Mouse (Mus musculus) hindbrain, embryonic 12.5 days (tissue): ENCODE results near the gene Uqcrq. TPM values are rescaled to one million over a fixed set of nuclear protein-coding genes. Genes with fewer than 3 reads are reported as not detected.

Experiments used
- ATAC-seq: fragments of 200-750 bp; cut with Nextera tagmentation; 2 replicates; pipeline ENCODE4 v1.8.0; 2017; ENCODE audit warnings: moderate TSS enrichment; ENCODE audit not compliant: low FRiP score
- H3K27ac ChIP-seq: fragments of 300-500 bp; sonication (generic); 2 replicates; pipeline ENCODE4 v1.5.1; 2016; ENCODE audit warnings: mild to moderate bottlenecking
- H3K27me3 ChIP-seq: fragments of 300-500 bp; sonication (generic); 2 replicates; pipeline ENCODE4 v1.6.1; 2016; ENCODE audit warnings: mild to moderate bottlenecking
- H3K36me3 ChIP-seq: fragments of 300-500 bp; sonication (generic); 2 replicates; pipeline ENCODE4 v1.6.1; 2016; ENCODE audit warnings: mild to moderate bottlenecking
- H3K4me1 ChIP-seq: fragments of 300-500 bp; sonication (generic); 2 replicates; pipeline ENCODE4 v1.6.1; 2016
- H3K4me2 ChIP-seq: fragments of 300-500 bp; sonication (generic); replicated peaks from 2 replicates; pipeline ENCODE4 v1.6.1; 2016; ENCODE audit warnings: mild to moderate bottlenecking
- H3K4me3 ChIP-seq: fragments of 300-500 bp; sonication (generic); 2 replicates; pipeline ENCODE4 v1.5.1; 2016; ENCODE audit warnings: mild to moderate bottlenecking
- H3K9ac ChIP-seq: fragments of 300-500 bp; sonication (generic); 2 replicates; pipeline ENCODE4 v1.6.1; 2016; ENCODE audit warnings: mild to moderate bottlenecking, moderate library complexity
- H3K9me3 ChIP-seq: fragments of 300-500 bp; sonication (generic); replicated peaks from 2 replicates; pipeline ENCODE4 v1.6.1; 2016; ENCODE audit warnings: mild to moderate bottlenecking
- WGBS: fragments of 180-500 bp; shearing (Covaris S2); methylation state at CpG from one replicate; pipeline ENCODE4 v1.1.7; 2016; 5-methylcytosine and 5-hydroxymethylcytosine counted together
- polyA plus RNA-seq: library from polyadenylated mRNA; unstranded; fragments of >200 nt; fragmentation: Nextera tagmentation; extraction: Ambion mirVana; gene quantifications from 2 replicates; pipeline ENCODE4 v1.2.1, GENCODE M21; 2016

Uqcrq gene
- polyA plus RNA-seq: 480 and 552 TPM in 2 replicates

DNA sequence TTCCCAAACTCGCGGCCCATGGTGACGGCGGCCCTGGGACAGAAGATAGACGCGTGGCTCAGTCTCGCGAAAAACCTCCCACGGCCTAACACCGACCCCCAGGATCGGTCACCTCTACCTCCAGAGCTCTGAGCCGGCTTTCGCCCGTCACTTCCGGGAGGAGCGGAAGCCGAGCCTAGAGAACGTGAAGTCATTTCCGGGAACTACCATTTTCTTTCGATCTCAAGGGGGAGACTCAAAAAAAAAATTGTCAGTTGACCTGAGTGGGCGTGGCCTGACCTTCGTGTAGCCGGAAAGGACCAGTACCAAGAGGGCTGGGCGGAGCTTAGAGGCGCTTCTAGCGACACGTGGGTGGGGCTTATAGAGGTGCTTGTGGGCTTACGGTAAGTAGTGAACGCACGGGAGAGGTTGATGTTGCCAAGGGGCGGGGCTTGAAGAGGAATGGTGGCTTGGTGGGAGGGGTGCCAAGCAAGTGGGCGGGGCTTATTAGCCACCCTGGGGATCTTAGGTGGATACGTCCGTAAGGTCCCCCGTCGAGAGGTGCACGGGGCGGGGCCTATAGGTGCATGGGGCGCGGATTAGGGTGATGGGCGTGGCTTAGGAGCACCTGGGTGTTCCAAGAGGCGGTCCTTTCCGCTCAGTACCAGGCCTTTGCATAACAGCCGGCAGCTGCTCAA, at the start of gene Uqcrq, which contains the start of gene Gdf9:
TSS of gene Uqcrq (minus strand) at position 162 of the 677 bp plus-strand sequence.
TSS of gene Gdf9 (plus strand) at position 354 of the 677 bp plus-strand sequence.
- H3K27me3 ChIP-seq: no peaks in the 10 kb centered on the region
- WGBS: under 1% methylated on average over 44 of the region's 44 CpGs

GRCm38 (mm10) chr11:53479783-53480301, 49.2 kb upstream of the Uqcrq start, which contains the start of the genes Gm9945 and Sowaha:
Gm9945 (plus strand) TSS chr11:53480166.
Sowaha (minus strand) TSS chr11:53480274.
- Histone ChIP-seq H3K4me1 (peaks cover 27% of the 10 kb centered on the region), H3K36me3 (no peaks in the 10 kb centered on the region), H3K27me3 (peaks cover 72% of the 10 kb centered on the region), H3K9ac (peak within 1 kb of the TSS; percentile 60), H3K4me2 (peak within 1 kb of the TSS; percentile 73), H3K9me3 (peaks cover 4% of the 10 kb centered on the region), H3K4me3 (peak within 1 kb of the TSS; percentile 44), H3K27ac (no peak within 1 kb of the TSS)
- ATAC-seq: peak; percentile 43; the same call in 1 of the 2 replicates
- WGBS: 3% methylated on average over 40 of the region's 40 CpGs

More for the DNA sequence above, at the start of gene Uqcrq, which contains the start of gene Gdf9:
- H3K36me3 ChIP-seq: peaks cover 15% of the 10 kb centered on the region
- peak within 1 kb of the TSS; percentile 87 for H3K9ac ChIP-seq
- H3K4me1 ChIP-seq: peaks cover 8% of the 10 kb centered on the region
- ATAC-seq: peak; percentile 97
- peak within 1 kb of the TSS; percentile 86 for H3K4me2 ChIP-seq
- no peaks in the 10 kb centered on the region for H3K9me3 ChIP-seq
- H3K4me3 ChIP-seq: peak within 1 kb of the TSS; percentile 70
- peak within 1 kb of the TSS; percentile 56 for H3K27ac ChIP-seq

DNA sequence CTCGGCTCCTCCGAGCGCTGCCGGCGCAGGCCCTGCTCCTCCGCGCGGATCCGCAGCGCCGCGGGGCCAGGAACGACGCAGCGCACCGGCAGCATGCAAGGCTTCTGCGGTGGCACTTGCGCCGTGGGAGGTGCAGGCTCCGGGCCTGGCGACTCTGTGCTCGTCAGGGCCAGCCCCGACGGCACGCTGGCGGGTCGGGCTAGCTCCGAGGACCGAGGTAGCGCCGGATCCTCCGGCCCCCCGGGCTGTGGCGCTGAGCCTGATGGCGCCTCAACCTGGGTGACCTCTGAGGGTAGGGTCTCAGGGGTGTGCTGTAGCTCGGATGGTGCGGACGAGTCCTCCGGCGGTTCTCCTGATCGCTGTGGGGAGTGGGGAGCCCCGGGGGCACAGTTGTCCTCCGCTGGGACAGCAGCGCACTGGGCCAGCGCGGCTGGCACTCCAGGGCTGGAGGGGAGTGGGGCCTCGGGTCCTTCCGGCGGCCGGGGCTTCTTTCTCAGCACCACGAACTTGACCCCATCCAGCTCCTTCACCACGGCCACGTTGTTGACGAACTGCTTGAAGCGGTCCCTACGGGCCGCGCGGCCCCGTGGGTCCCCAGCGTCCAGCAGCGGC, 48.6 kb upstream of the Uqcrq start:
- Histone ChIP-seq H3K4me1 (peaks cover 27% of the 10 kb centered on the region), H3K27me3 (peaks cover 77% of the 10 kb centered on the region), H3K27ac (no peak overlapping the region), H3K36me3 (no peaks in the 10 kb centered on the region), H3K4me2 (peak overlapping the region; percentile 73), H3K9ac (peak overlapping the region; percentile 60), H3K9me3 (peaks cover 4% of the 10 kb centered on the region), H3K4me3 (peak overlapping the region; percentile 44)
- WGBS: 1% methylated on average over 62 of the region's 62 CpGs
- peak; percentile 25; the same call in 1 of the 2 replicates for ATAC-seq

GRCm38 (mm10) chr11:53478383-53479170, 47.9 kb upstream of the Uqcrq start:
- H3K9ac ChIP-seq: peak overlapping the region; percentile 60
- H3K27ac ChIP-seq: no peak overlapping the region
- 4% methylated on average over 79 of the region's 79 CpGs for WGBS
- peaks cover 27% of the 10 kb centered on the region for H3K4me1 ChIP-seq
- H3K9me3 ChIP-seq: peaks cover 4% of the 10 kb centered on the region
- ATAC-seq: 0 out of 2 replicates have a peak, but pooled peaks have one; percentile 38
- H3K27me3 ChIP-seq: peaks cover 79% of the 10 kb centered on the region
- peak overlapping the region; percentile 44 for H3K4me3 ChIP-seq
- H3K36me3 ChIP-seq: no peaks in the 10 kb centered on the region
- peak overlapping the region; percentile 73 for H3K4me2 ChIP-seq

- peaks cover 27% of the 10 kb centered on the region for H3K4me1 ChIP-seq
- no peak overlapping the region for H3K9ac ChIP-seq
- ATAC-seq: no peak
- 39% methylated on average over 7 of the region's 7 CpGs for WGBS
- H3K9me3 ChIP-seq: peaks cover 4% of the 10 kb centered on the region
- H3K27ac ChIP-seq: no peak overlapping the region
- H3K4me2 ChIP-seq: no peak overlapping the region
- H3K27me3 ChIP-seq: peaks cover 80% of the 10 kb centered on the region
- H3K4me3 ChIP-seq: no peak overlapping the region
- H3K36me3 ChIP-seq: no peaks in the 10 kb centered on the region
These were observed 47.2 kb upstream of the Uqcrq start for GRCm38 (mm10) chr11:53477833-53478232.

GRCm38 (mm10) chr11:53475620-53476019, 45.0 kb upstream of the Uqcrq start:
- 16% methylated on average over 8 of the region's 8 CpGs for WGBS
- Histone ChIP-seq H3K27ac (peak overlapping the region; percentile 69), H3K4me1 (peaks cover 33% of the 10 kb centered on the region), H3K4me3 (no peak overlapping the region), H3K9me3 (peaks cover 4% of the 10 kb centered on the region), H3K27me3 (peaks cover 83% of the 10 kb centered on the region), H3K4me2 (peak overlapping the region; percentile 36), H3K9ac (no peak overlapping the region), H3K36me3 (no peaks in the 10 kb centered on the region)
- no peak for ATAC-seq

DNA sequence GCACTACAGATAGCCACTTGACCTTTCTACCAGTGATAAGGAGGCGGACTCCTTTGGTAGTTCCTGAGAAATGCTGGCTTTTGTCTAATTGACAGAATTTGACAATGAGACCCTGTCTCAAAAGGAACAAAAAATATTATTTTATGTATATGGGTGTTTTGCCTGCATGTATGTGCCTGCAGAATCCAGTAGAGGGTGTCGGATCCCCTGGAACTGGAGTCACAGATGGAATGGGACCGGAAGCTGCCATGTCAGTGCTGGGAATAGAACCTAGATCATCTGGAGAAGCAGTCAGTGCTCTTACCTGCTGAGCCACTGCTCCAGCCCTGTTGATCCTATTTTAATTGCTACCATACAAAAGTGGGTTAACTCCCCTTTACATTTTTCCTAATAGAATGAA, 42.1 kb upstream of the Uqcrq start:
- Histone ChIP-seq H3K4me2 (no peak overlapping the region), H3K27me3 (peaks cover 73% of the 10 kb centered on the region), H3K4me3 (no peak overlapping the region), H3K9ac (no peak overlapping the region), H3K4me1 (peaks cover 28% of the 10 kb centered on the region), H3K27ac (no peak overlapping the region), H3K9me3 (no peaks in the 10 kb centered on the region), H3K36me3 (no peaks in the 10 kb centered on the region)
- no peak for ATAC-seq
- whole genome bisulfite sequencing: 80% methylated on average over 3 of the region's 3 CpGs

- Histone ChIP-seq H3K4me3 (peak within 1 kb of the TSS; percentile 7; the same call in 1 of the 2 replicates), H3K9ac (0 out of 2 replicates have a peak within 1 kb of the TSS, but pooled peaks have one; percentile 2), H3K4me2 (peak within 1 kb of the TSS; percentile 45), H3K27me3 (peaks cover 86% of the 10 kb centered on the region), H3K9me3 (no peaks in the 10 kb centered on the region), H3K4me1 (peaks cover 25% of the 10 kb centered on the region), H3K36me3 (no peaks in the 10 kb centered on the region), H3K27ac (peak within 1 kb of the TSS; percentile 30)
- WGBS: 2% methylated on average over 29 of the region's 29 CpGs
- peak; percentile 80 for ATAC-seq
These were observed 39.5 kb upstream of the Uqcrq start, which contains the start of gene Gm9837 for GRCm38 (mm10) chr11:53469968-53470695. Gm9837 (minus strand) TSS chr11:53470479.

- Histone ChIP-seq H3K4me3 (no peak overlapping the region), H3K9ac (no peak overlapping the region), H3K36me3 (no peaks in the 10 kb centered on the region), H3K27ac (peak overlapping the region; percentile 30), H3K27me3 (peaks cover 86% of the 10 kb centered on the region), H3K4me2 (peak overlapping the region; percentile 45; the same call in 1 of the 2 replicates), H3K9me3 (no peaks in the 10 kb centered on the region), H3K4me1 (peaks cover 25% of the 10 kb centered on the region)
- WGBS: 29% methylated on average over 16 of the region's 16 CpGs
- ATAC-seq: no peak
These were observed 38.8 kb upstream of the Uqcrq start for GRCm38 (mm10) chr11:53469294-53469967.

DNA sequence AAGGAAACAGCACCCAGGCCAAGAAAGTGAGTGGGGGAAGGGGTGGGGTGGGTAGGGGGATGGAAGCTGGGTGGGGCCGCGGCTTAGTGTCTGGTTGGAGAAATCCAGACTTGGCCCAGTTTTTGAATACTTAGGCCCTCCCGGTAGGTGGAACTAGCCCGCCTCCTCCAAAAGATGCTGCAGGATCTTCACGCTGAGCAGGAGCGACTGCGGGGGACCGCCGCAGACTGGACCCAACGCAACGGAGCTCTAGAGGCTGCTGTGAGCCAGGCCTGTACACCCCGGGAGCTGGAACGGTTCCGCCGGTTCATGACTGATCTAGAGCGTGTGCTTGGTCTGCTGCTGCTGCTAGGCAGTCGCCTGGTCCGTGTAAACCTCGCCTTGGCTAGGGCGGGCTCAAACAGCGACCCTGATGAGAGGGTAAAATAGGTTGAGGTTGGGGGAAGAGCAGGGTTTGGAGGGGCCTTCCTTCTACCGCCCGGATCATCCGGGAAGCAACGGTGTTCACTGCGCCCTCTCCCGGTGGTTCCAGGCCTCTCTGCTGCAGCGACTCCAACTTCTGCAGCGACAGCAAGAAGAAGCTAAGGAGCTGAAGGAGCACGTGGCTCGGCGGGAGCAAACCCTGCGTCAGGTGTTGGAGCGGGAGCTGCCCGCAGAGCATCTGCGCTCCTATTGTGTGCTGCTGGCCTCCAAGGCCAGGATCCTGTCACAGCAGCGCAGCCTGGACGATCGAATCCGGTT, 35.8 kb upstream of the Uqcrq start:
- Histone ChIP-seq H3K4me2 (peak overlapping the region; percentile 51), H3K4me3 (peak overlapping the region; percentile 26), H3K36me3 (no peaks in the 10 kb centered on the region), H3K9ac (peak overlapping the region; percentile 38; the same call in 1 of the 2 replicates), H3K9me3 (no peaks in the 10 kb centered on the region), H3K4me1 (peaks cover 34% of the 10 kb centered on the region), H3K27me3 (peaks cover 88% of the 10 kb centered on the region), H3K27ac (no peak overlapping the region)
- 3% methylated on average over 40 of the region's 40 CpGs for WGBS
- ATAC-seq: peak; percentile 21; the same call in 1 of the 2 replicates
